Mouse (Mus musculus) lung, embryonic 14.5 days (tissue): ENCODE data around the gene Hacl1. TPM values are rescaled to one million over a fixed set of nuclear protein-coding genes. Genes with fewer than 3 reads are reported as not detected.

Experiments used
- ATAC-seq: fragments of 200-750 bp; cut with Nextera tagmentation; 2 replicates; pipeline ENCODE4 v1.8.0; 2017; ENCODE audit warnings: mild to moderate bottlenecking, moderate TSS enrichment, moderate library complexity; ENCODE audit not compliant: insufficient read depth
- DNase-seq: peaks from one replicate; pipeline ENCODE4 v3.0.0-alpha.2; 2015
- H3K27ac ChIP-seq: fragments of 300-500 bp; sonication (generic); 2 replicates; pipeline ENCODE4 v1.5.1; 2014; ENCODE audit warnings: low read depth, mild to moderate bottlenecking, moderate library complexity
- H3K27me3 ChIP-seq: fragments of 300-500 bp; sonication (generic); 2 replicates; pipeline ENCODE4 v1.6.1; 2014; ENCODE audit warnings: low read length, control low read depth; ENCODE audit not compliant: insufficient read depth
- H3K36me3 ChIP-seq: fragments of 300-500 bp; sonication (generic); 2 replicates; pipeline ENCODE4 v1.6.1; 2014; ENCODE audit warnings: control low read depth; ENCODE audit not compliant: insufficient read depth
- H3K4me1 ChIP-seq: fragments of 300-500 bp; sonication (generic); 2 replicates; pipeline ENCODE4 v1.6.1; 2014; ENCODE audit warnings: antibody characterized with exemption, control low read depth; ENCODE audit not compliant: insufficient read depth
- H3K4me2 ChIP-seq: fragments of 300-500 bp; sonication (generic); 2 replicates; pipeline ENCODE4 v1.6.1; 2014; ENCODE audit warnings: mild to moderate bottlenecking
- H3K4me3 ChIP-seq: fragments of 300-500 bp; sonication (generic); 2 replicates; pipeline ENCODE4 v1.5.1; 2014; ENCODE audit warnings: low read depth, low read length
- H3K9ac ChIP-seq: fragments of 300-500 bp; sonication (generic); 2 replicates; pipeline ENCODE4 v1.6.1; 2014
- H3K9me3 ChIP-seq: fragments of 300-500 bp; sonication (generic); 2 replicates; pipeline ENCODE4 v1.6.1; 2016; ENCODE audit warnings: low read depth, low read length, control low read depth
- CTCF ChIP-seq: IDR thresholded peaks from 2 replicates; pipeline ENCODE4 v1.5.1; 2016; ENCODE audit warnings: antibody characterized with exemption, low read depth
- WGBS: fragments of 180-500 bp; shearing (Covaris S2); extraction: QIAGEN DNeasy Blood & Tissue Kit; methylation state at CpG from one replicate; pipeline ENCODE4 v1.1.7; 2014; 5-methylcytosine and 5-hydroxymethylcytosine counted together
- polyA plus RNA-seq: library from polyadenylated mRNA; unstranded; fragments of >200 nt; fragmentation: Nextera tagmentation; extraction: Ambion mirVana; gene quantifications from 2 replicates; pipeline ENCODE4 v1.2.1, GENCODE M21; 2014

Gene Hacl1
- polyA plus RNA-seq, 1 experiment from 2014 or later = 10.4 TPM

DNA sequence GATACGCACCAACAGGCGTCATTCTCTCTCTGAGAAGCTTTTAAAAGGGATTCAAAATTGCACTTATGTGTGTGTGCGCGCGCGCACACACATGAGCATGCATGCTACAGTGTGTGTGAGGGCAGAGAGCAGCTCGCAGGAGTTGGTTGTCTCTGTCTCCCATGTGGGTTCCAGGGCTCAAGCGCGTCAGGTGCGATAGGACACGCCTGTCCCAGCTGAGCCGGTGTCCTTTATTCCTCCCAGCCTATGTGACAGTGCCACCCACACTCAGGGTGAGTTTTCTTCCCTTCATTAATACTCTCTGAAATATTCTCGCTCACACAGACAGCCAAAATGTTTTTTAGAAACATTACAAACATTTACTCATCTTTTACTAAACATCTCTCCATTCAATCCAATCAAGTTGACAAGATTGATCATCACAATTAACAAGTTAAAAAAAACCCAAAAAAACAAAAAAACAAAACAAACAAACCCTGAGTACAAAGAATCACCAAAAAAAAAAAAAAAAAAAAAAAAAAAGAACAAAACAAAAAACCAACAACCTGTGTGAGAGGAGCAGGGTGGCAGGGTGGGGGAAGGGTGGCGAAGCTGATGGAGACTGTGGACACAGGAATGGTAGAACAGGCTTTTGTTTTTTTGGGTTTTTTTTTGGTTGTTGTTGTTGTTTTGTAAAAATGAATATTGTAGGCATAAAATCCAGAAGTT is 39.0 kb downstream of the Hacl1 start:
- H3K36me3 ChIP-seq = no peaks in the 10 kb centered on the region
- no peak for DNase-seq
- 88% methylated on average over 14 of the region's 14 CpGs for WGBS

DNA sequence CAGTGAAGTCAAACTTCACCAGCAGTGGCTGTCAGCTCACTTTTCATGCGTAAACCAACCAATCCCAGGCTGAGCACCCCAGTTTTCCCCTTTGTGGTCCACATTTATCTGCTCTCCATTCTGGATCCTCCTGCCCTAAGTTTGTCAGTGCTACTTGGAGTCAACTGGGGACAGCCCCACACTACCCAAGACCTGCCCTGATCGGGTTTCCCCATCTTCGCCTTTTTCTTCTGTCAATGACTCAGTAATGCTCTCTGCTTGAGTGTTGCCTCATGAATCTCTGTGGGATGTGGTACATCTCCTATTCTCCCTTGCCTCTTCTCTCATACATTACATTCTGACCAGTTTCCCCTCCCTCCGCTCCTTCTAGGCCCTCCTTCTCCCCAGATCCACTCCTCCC is 43.6 kb downstream of the Hacl1 start:
- Histone ChIP-seq H3K9ac (no peak overlapping the region), H3K27ac (no peak overlapping the region), H3K4me1 (no peaks in the 10 kb centered on the region), H3K4me2 (no peak overlapping the region), H3K4me3 (no peak overlapping the region), H3K36me3 (no peaks in the 10 kb centered on the region), H3K9me3 (no peaks in the 10 kb centered on the region), H3K27me3 (no peaks in the 10 kb centered on the region)
- WGBS = 91% methylated on average over 4 of the region's 4 CpGs
- TF ChIP-seq CTCF = no peak
- ATAC-seq = no peak
- DNase-seq = no peak

More for the DNA sequence above, 39.0 kb downstream of the Hacl1 start:
- Histone ChIP-seq H3K9ac (no peak overlapping the region), H3K4me2 (no peak overlapping the region), H3K27ac (no peak overlapping the region), H3K27me3 (no peaks in the 10 kb centered on the region), H3K9me3 (no peaks in the 10 kb centered on the region), H3K4me3 (no peak overlapping the region), H3K4me1 (no peaks in the 10 kb centered on the region)
- no peak for TF ChIP-seq CTCF
- ATAC-seq = no peak

- 69% methylated on average over 7 of the region's 7 CpGs for WGBS
- no peak overlapping the region for H3K9ac ChIP-seq
- H3K4me2 ChIP-seq = no peak overlapping the region
- H3K36me3 ChIP-seq = no peaks in the 10 kb centered on the region
- no peaks in the 10 kb centered on the region for H3K27me3 ChIP-seq
- no peaks in the 10 kb centered on the region for H3K9me3 ChIP-seq
- ATAC-seq (no peak), DNase-seq (no peak)
- no peaks in the 10 kb centered on the region for H3K4me1 ChIP-seq
- H3K4me3 ChIP-seq = no peak overlapping the region
- no peak overlapping the region for H3K27ac ChIP-seq
- no peak for TF ChIP-seq CTCF
Measured at GRCm38 (mm10) chr14:31596408-31596807, 44.7 kb downstream of the Hacl1 start.

DNA sequence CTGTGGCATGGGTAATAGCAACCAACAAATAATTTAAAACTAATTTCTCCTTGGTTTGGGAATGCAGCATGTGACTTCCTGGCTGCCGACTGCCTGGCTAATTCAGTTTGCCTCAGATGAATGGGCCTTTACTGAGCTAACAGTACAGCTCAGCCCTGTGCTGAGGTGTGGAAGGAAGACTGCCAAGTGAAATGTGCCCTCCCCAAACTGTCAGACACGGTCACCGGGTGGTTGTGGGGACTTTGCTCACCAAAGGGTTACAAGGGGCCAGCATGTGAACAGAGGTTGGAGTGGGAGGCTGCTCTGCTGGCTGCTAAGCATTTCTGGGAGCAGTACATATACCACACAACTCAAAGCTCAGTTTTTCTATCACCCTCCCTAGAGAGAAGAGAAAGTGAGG is 46.4 kb downstream of the Hacl1 start:
- Histone ChIP-seq H3K27me3 (no peaks in the 10 kb centered on the region), H3K4me3 (no peak overlapping the region), H3K9me3 (no peaks in the 10 kb centered on the region), H3K4me2 (no peak overlapping the region), H3K4me1 (no peaks in the 10 kb centered on the region), H3K27ac (no peak overlapping the region), H3K36me3 (no peaks in the 10 kb centered on the region), H3K9ac (no peak overlapping the region)
- WGBS = 57% methylated on average over 3 of the region's 3 CpGs
- ATAC-seq (no peak), DNase-seq (no peak)
- no peak for TF ChIP-seq CTCF

GRCm38 (mm10) chr14:31593036-31593435 is 48.0 kb downstream of the Hacl1 start:
- no peak overlapping the region for H3K9ac ChIP-seq
- no peak overlapping the region for H3K27ac ChIP-seq
- ATAC-seq (no peak), DNase-seq (no peak)
- no peaks in the 10 kb centered on the region for H3K36me3 ChIP-seq
- no peaks in the 10 kb centered on the region for H3K9me3 ChIP-seq
- no peak overlapping the region for H3K4me3 ChIP-seq
- WGBS = 85% methylated on average over 2 of the region's 2 CpGs
- no peak for TF ChIP-seq CTCF
- no peaks in the 10 kb centered on the region for H3K4me1 ChIP-seq
- no peak overlapping the region for H3K4me2 ChIP-seq
- H3K27me3 ChIP-seq = no peaks in the 10 kb centered on the region

GRCm38 (mm10) chr14:31591243-31591642 is 49.8 kb downstream of the Hacl1 start, which contains the start of gene Colq:
Gene Colq, minus strand, starts transcription at chr14:31591343.
- no peak within 1 kb of the TSS for H3K4me3 ChIP-seq
- ATAC-seq (no peak), DNase-seq (no peak)
- no peak for TF ChIP-seq CTCF
- no peaks in the 10 kb centered on the region for H3K4me1 ChIP-seq
- H3K9ac ChIP-seq = no peak within 1 kb of the TSS
- H3K9me3 ChIP-seq = no peaks in the 10 kb centered on the region
- no peaks in the 10 kb centered on the region for H3K36me3 ChIP-seq
- H3K4me2 ChIP-seq = no peak within 1 kb of the TSS
- WGBS = 78% methylated on average over 3 of the region's 3 CpGs
- H3K27me3 ChIP-seq = no peaks in the 10 kb centered on the region
- H3K27ac ChIP-seq = no peak within 1 kb of the TSS

- no peak for ATAC-seq
- no peak for TF ChIP-seq CTCF
Measured at GRCm38 (mm10) chr14:31586451-31586850, 54.6 kb downstream of the Hacl1 start.

More at GRCm38 (mm10) chr14:31586451-31586850, 54.6 kb downstream of the Hacl1 start:
- H3K4me2 ChIP-seq = no peak overlapping the region
- H3K27me3 ChIP-seq = no peaks in the 10 kb centered on the region
- H3K27ac ChIP-seq = no peak overlapping the region
- H3K36me3 ChIP-seq = no peaks in the 10 kb centered on the region
- no peak for DNase-seq
- WGBS = 83% methylated on average over 8 of the region's 8 CpGs
- no peaks in the 10 kb centered on the region for H3K4me1 ChIP-seq
- no peak overlapping the region for H3K4me3 ChIP-seq
- H3K9me3 ChIP-seq = no peaks in the 10 kb centered on the region
- no peak overlapping the region for H3K9ac ChIP-seq
